Mouse (Mus musculus) ovary, postnatal 14 days (tissue): Measurements from ENCODE around the gene Lrch4.

Experiments
- DNase-seq: peaks from one replicate; pipeline ENCODE4 v3.0.0; 2022; ENCODE audit warnings: low spot score

The Lrch4 gene

DNA sequence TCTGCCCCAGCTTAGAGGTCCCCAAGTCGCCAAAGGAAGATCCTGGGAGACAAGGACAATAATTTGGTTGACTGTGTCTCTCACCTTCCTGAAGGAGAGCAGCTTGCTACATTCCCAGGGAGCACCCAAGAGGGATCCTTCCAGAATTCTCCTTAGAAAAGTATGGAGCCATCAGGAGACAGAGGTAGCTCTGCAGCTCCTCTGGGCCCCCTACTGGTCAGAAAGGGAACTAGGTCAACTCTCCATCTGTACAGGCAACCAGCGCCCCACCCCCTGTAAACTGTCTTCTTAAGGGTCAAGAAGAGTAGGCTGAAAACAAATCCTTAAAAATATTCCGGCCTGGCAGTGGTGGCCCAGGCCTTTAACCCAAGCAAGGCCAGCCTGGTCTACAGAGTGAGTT is 23.6 kb downstream of the Lrch4 start:
- no peak for DNase-seq

GRCm38 (mm10) chr5:137653366-137653765 is 24.4 kb downstream of the Lrch4 start:
- DNase-seq, result no peak

- DNase-seq, result no peak
These were observed 25.8 kb downstream of the Lrch4 start for GRCm38 (mm10) chr5:137654746-137655145.

GRCm38 (mm10) chr5:137656977-137657376 is 28.1 kb downstream of the Lrch4 start:
- DNase-seq, result peak; percentile 63

- no peak for DNase-seq
These were observed 31.3 kb downstream of the Lrch4 start for GRCm38 (mm10) chr5:137660064-137660688.

GRCm38 (mm10) chr5:137663057-137663456 is 34.1 kb downstream of the Lrch4 start:
- no peak for DNase-seq

DNA sequence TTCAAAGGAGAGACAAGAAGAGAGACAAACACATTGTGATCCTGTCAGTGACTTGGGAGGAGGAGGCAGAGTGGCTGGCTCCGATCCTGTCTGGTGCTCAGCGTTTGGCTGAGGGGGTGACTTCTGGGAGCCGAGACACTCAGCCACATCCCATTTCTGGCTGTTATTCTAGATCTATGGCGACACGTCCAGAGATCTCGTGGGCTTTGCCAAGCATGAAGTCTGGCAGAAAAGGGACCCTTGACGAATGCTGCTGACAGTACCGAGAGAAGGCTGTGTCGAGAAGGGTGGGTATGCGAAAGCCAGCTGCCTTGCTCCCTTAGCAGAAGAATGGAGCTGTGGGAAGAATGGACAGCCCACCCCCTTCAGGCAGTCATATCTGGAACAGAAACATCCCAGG is 40.0 kb downstream of the Lrch4 start:
- no peak for DNase-seq

DNA sequence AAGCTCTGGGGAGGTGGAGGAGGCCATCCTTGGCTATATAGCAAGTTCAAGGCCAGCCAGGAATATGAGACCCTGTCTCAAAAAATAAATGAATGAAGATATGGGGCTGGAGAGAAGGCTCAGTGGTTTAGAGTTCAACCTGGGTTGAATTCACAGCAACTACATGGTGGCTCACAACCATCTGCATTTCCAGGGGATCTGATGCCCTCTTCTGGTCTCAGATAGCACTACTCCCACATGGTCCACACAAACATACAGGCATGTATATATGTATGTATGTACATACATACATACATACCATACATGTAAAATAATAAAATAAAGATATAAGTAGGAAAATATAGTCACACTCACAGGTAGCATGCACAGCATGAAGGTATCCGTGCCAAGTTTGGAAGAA is 41.3 kb downstream of the Lrch4 start:
- DNase-seq, result no peak

- peak; percentile 38 for DNase-seq
These were observed 42.7 kb downstream of the Lrch4 start for GRCm38 (mm10) chr5:137671443-137672240.

DNA sequence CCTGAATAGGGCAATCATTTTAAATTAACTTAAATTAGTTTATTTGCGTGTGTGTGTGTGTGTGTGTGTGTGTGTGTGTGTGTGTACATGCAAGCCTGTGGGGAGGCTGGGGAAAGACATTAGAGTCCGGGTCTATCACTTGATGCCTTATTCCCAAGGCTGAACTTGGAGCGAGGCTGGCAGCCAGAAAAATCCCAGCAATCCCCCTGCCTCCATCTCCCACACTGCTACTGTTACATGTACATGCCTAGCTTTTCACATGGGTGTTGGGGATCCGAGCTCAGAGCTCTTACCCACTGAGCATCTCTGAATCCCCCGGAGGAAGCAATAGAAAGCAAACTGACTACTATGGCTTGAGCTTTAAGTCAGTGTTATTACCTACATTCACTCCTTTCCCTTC is 43.4 kb downstream of the Lrch4 start:
- DNase-seq, result no peak

GRCm38 (mm10) chr5:137673015-137673414 is 44.1 kb downstream of the Lrch4 start:
- no peak for DNase-seq

DNA sequence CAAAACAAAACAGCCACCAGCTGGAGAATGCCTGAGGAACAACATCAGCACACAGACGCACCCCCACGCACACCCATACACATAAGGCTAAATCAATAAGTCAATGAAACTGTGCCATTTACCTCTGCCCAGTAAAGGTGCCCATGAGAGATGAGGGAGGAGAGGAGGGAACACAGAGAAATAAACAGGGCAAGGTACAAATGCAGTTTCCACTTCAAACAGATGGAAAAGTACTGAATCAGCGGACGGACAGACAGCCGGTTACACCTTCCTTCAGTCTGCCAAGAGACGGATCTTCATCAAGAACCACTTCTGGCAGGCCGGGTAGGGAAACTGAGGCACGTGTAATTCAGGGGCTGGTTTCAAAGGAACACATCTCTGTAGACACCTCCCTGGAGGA is 45.9 kb downstream of the Lrch4 start:
- DNase-seq, result no peak

DNA sequence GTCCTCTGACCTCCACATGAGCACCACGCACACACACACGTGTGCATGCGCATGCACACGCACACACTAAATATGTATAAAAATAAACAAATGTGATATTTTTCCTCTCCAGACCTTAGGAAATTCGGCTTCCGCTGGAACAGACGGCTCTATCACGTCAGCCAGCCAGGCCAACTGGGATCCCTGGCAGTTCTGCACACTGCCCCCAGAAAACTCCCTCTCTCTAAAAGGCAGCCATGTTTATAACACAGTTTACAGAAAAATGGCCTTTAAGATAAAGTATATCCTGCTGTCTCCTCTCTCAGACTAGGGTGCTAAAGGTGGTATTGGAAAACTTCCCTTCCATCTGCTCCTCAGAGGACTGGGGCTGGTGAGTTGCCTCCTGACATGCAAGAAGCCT is 48.9 kb downstream of the Lrch4 start:
- no peak for DNase-seq

- DNase-seq, result no peak
These were observed 49.8 kb downstream of the Lrch4 start for GRCm38 (mm10) chr5:137678736-137679135.

- no peak for DNase-seq
These were observed 50.8 kb downstream of the Lrch4 start for GRCm38 (mm10) chr5:137679726-137680125.

- DNase-seq, result no peak
These were observed 53.6 kb downstream of the Lrch4 start for GRCm38 (mm10) chr5:137682526-137682925.

DNA sequence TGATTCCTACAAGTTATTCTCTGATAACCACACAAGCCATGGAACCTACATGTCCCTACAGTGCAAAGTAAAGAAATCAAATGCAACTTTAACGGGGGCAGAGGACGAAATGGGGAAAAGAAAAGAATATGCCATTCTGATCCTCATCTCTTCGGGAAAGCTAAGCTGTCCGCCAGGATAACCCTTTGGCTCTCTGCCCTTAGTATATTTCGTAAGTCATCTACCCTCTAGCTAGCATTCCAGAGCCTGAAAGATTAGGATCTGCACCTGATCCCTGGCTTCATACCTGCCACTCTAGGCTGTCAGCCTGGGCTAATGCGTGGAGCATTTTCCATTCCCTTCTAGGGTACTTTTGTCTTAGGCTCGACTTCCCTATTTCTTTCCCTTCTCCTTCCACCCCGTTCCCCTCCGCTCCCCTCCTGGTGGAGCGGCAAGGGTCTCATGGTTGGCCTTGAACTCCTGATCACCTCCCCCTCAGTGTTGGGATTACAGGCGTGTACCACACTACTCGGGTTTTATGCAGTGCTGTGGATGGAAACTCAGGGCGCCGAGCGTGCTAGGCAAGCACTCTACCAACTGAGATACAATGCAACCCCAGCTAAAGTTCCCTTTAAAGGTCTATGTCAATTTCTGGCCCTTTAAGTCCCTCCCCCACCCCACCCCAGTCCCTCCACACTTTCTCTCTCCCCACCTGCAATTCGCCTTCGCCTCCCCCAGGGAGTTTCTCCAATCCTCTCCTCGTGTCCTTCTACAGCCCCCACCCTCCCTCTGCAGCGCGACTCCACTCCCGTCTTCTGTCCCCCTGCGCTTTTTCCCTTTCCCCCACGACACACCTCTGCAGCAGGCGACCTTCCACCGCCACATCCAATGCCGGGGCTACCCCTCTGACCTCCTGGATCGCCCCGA is 54.7 kb downstream of the Lrch4 start:
- no peak for DNase-seq

DNA sequence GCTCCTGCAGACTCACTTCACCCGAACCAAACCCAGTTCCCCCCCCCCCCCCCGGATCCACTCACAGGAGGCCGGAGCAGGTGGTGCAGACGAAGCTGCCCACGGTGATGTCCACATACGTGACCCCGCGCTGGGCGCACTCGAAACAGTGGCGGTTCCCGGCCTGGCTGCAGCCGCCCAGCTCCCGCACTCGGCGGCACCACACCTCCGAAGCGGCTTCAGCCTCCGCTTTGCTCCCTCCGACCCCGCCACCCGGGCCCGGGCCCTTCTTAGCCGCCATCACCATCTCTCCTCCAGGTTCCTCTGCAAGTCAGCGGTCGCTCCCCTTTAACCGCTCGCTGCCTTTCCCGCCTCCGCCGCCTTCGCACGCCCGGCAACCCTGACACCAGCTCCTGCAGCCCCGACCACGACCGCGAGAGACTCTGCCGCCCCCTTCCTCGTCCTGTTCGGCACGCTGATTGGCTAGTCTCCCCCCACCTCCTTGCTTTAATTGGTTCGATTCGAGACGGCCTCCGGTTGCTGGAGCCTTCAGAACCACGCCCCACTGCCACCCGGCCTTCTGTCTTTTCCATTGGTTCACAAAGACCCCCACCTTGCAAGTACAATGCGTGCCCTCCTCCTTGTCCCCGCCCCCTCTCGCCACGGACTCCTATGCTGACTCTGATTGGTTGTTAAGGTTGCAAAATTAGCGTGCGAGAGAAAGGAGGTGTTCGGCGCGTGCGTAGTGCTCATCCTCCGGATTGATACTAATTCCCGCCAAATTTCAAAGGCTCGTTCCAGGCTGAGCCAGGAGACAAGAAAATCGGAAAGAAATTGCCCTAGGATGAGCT is 55.6 kb downstream of the Lrch4 start, which contains the start of gene Agfg2:
Gene Agfg2 (minus strand): TSS at position 433 of the 830 bp plus-strand sequence.
- DNase-seq, result peak; percentile 86

GRCm38 (mm10) chr5:137685653-137686052 is 56.7 kb downstream of the Lrch4 start:
- DNase-seq, result no peak

DNA sequence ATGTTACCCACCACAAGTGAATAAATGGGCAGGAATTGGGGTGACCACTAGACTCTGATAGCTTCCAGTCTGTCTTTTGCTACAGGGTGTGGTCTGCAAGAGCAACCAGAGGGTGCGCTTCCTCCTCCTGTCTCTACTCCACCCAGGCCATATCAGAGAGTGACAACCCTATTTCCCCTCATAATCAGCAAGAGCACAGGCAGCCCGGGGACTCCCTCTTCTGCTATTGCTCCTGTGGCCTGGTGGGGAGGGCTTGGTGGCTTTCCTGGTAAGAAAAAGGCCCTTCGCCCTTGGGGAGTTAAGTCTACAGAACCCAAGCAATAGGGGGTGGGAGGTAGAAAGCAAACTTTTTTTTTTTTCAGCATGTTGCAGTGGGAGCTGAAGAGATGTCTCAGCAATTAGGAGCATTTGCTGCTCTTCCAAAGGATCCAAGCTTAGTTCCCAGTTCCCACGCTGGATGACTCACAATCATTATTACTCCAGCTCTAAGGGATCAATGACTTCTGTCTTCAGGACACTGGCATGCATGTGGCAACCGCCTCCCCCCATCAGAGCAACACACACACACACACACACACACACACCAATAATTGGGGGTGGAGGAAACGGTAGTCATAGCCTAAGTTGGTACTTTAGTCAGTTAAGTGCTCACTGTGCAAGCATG is 57.3 kb downstream of the Lrch4 start:
- DNase-seq, result no peak

DNA sequence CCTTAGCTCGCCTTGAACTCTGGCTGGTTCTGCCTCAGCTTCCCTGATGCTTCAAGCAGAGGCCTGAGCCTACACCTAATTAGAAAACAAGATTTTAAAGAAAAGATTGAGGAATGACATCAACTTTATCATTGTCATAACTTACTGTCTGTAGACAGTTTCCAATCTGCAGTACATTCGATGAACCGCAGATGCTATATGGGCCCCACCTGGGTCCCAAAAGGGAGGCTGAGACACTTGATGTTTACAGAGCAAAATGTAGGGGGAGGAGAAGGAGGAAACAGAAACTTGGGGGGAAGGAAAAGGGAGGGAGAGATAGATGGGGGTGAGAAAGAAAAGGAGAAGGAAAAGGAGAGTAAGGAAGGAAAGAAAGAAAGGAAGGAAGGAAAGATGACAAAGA is 61.1 kb downstream of the Lrch4 start:
- no peak for DNase-seq
